Mouse (Mus musculus) heart, postnatal 25 days (tissue): ENCODE measurements around the gene Gm20388. TPM values are rescaled to one million over a fixed set of nuclear protein-coding genes. Genes with fewer than 3 reads are reported as not detected.

Source experiments
- DNase-seq: peaks from one replicate; pipeline ENCODE4 v3.0.0; 2022; ENCODE audit warnings: low spot score
- intact Hi-C: fragments of 180-260 bp; cut with DNase I; formaldehyde crosslinking; loops from one replicate; pipeline ENCODE4 v1.15.1; 2025
- total RNA-seq, 2 experiments: library from RNA; stranded (reverse); gene quantifications; 2 replicates each; pipeline ENCODE4 v1.2.3; 2021

Gm20388 gene
- total RNA-seq, 2 experiments from 2014 or later = 2.7 TPM; not detected in 1

GRCm38 (mm10) chr8:121721072-121721471 lies 1810.4 kb downstream of the Gm20388 start:
- DNase-seq = no peak
- intact Hi-C loops = no loop called here

GRCm38 (mm10) chr8:121723846-121724245 lies 1813.2 kb downstream of the Gm20388 start:
- intact Hi-C loops = no loop called here
- no peak for DNase-seq

GRCm38 (mm10) chr8:121727164-121727563 lies 1816.5 kb downstream of the Gm20388 start:
- no peak for DNase-seq
- intact Hi-C loops = no loop called here

- intact Hi-C loops = no loop called here
- no peak for DNase-seq
Observed at GRCm38 (mm10) chr8:121729323-121729722, 1818.7 kb downstream of the Gm20388 start, which contains the start of gene Jph3. Gene Jph3 (plus strand): TSS chr8:121729623.

- intact Hi-C loops = no loop called here
- DNase-seq = no peak
Observed at GRCm38 (mm10) chr8:121729754-121730153, 1819.1 kb downstream of the Gm20388 start.

- intact Hi-C loops = no loop called here
- DNase-seq = no peak
Observed at GRCm38 (mm10) chr8:121730170-121730569, 1819.5 kb downstream of the Gm20388 start.

GRCm38 (mm10) chr8:121730646-121731045 lies 1820.0 kb downstream of the Gm20388 start:
- intact Hi-C loops = no loop called here

GRCm38 (mm10) chr8:121731060-121731459 lies 1820.4 kb downstream of the Gm20388 start:
- intact Hi-C loops = no loop called here
- DNase-seq = no peak

More at GRCm38 (mm10) chr8:121730646-121731045, 1820.0 kb downstream of the Gm20388 start:
- DNase-seq = no peak

GRCm38 (mm10) chr8:121731471-121732333 lies 1821.1 kb downstream of the Gm20388 start:
- DNase-seq = no peak
- intact Hi-C loops = no loop called here

GRCm38 (mm10) chr8:121732334-121732665 lies 1821.7 kb downstream of the Gm20388 start:
- intact Hi-C loops = no loop called here
- no peak for DNase-seq

- intact Hi-C loops = no loop called here
- DNase-seq = no peak
Observed at GRCm38 (mm10) chr8:121734262-121734661, 1823.6 kb downstream of the Gm20388 start.

GRCm38 (mm10) chr8:121736236-121736635 lies 1825.6 kb downstream of the Gm20388 start:
- intact Hi-C loops = no loop called here

GRCm38 (mm10) chr8:121740721-121741120 lies 1830.1 kb downstream of the Gm20388 start:
- no peak for DNase-seq
- intact Hi-C loops = no loop called here

More at GRCm38 (mm10) chr8:121736236-121736635, 1825.6 kb downstream of the Gm20388 start:
- no peak for DNase-seq

- intact Hi-C loops = no loop called here
- DNase-seq = no peak
Observed at GRCm38 (mm10) chr8:121749501-121749900, 1838.9 kb downstream of the Gm20388 start.

- intact Hi-C loops = no loop called here
Observed at GRCm38 (mm10) chr8:121750512-121750911, 1839.9 kb downstream of the Gm20388 start.

GRCm38 (mm10) chr8:121751407-121751806 lies 1840.8 kb downstream of the Gm20388 start:
- DNase-seq = no peak
- intact Hi-C loops = no loop called here

More at GRCm38 (mm10) chr8:121750512-121750911, 1839.9 kb downstream of the Gm20388 start:
- DNase-seq = no peak

GRCm38 (mm10) chr8:121758470-121758869 lies 1847.8 kb downstream of the Gm20388 start:
- intact Hi-C loops = no loop called here
- no peak for DNase-seq

- DNase-seq = no peak
- intact Hi-C loops = no loop called here
Observed at GRCm38 (mm10) chr8:121760484-121760883, 1849.8 kb downstream of the Gm20388 start.

- intact Hi-C loops = no loop called here
- DNase-seq = no peak
Observed at GRCm38 (mm10) chr8:121761480-121761879, 1850.8 kb downstream of the Gm20388 start.

GRCm38 (mm10) chr8:121762999-121763699 lies 1852.5 kb downstream of the Gm20388 start:
- intact Hi-C loops = no loop called here
- no peak for DNase-seq

- intact Hi-C loops = no loop called here
- DNase-seq = no peak
Observed at GRCm38 (mm10) chr8:121763700-121764013, 1853.0 kb downstream of the Gm20388 start.
